Mouse (Mus musculus) bone marrow macrophage, adult 2 months (primary cell): ENCODE measurements around the gene Slc31a2. TPM values are rescaled to one million over a fixed set of nuclear protein-coding genes. Genes with fewer than 3 reads are reported as not detected.
A peak's percentile ranks its signal among the peaks of the same experiment; 100 is the strongest.

ENCODE experiments used
- H3K27ac ChIP-seq: 2 replicates; pipeline ENCODE4 v1.5.1; 2012; ENCODE audit warnings: low read depth, low read length; ENCODE audit not compliant: insufficient read depth
- H3K4me1 ChIP-seq: 2 replicates; pipeline ENCODE4 v1.6.1; 2012; ENCODE audit warnings: low read length; ENCODE audit not compliant: control insufficient read depth, insufficient read depth
- H3K4me3 ChIP-seq: 2 replicates; pipeline ENCODE4 v1.5.1; 2012; ENCODE audit warnings: mild to moderate bottlenecking, low read length, moderate library complexity; ENCODE audit not compliant: insufficient read depth
- CTCF ChIP-seq: IDR thresholded peaks from 2 replicates; pipeline ENCODE4 v1.5.1; 2012; ENCODE audit warnings: low read depth, mild to moderate bottlenecking, low read length, moderate library complexity
- POLR2A ChIP-seq: IDR thresholded peaks from 2 replicates; pipeline ENCODE4 v1.6.1; 2012; ENCODE audit warnings: mild to moderate bottlenecking, low read depth, low read length, borderline replicate concordance
- polyA plus RNA-seq: library from polyadenylated mRNA; stranded (reverse); fragments of >200 nt; gene quantifications from 2 replicates; pipeline ENCODE4 v1.2.4, GENCODE M21; 2012; ENCODE audit not compliant: missing spikeins, insufficient read depth, insufficient read length

The Slc31a2 gene
- polyA plus RNA-seq, 1 experiment: 73.7 TPM

DNA sequence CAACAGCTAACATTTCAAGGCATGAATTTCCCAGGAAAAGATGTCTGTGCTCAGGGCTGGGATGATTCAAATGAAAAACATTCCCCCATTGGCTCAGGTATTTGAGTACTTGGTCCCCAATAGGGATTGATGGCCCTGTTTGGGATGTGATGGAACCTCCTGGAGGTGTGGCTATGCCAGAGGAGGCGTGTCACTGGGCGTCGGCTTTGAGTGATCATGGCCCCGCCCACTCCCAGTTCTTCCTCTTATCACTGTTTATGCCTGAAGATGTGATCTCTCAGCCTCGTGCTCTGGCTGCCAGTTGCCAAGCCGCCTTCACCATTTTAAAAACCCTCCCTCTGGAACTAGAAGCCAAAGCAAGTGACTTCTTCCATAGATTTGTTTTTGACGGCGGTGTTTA, 7.8 kb upstream of the Slc31a2 start:
- Histone ChIP-seq H3K4me3 (no peak overlapping the region), H3K27ac (no peak overlapping the region), H3K4me1 (no peaks in the 10 kb centered on the region)
- TF ChIP-seq POLR2A (no peak), CTCF (no peak)

- TF ChIP-seq CTCF (no peak), POLR2A (no peak)
- no peaks in the 10 kb centered on the region for H3K4me1 ChIP-seq
- H3K27ac ChIP-seq: no peak overlapping the region
- no peak overlapping the region for H3K4me3 ChIP-seq
Observed at GRCm38 (mm10) chr4:62256931-62257330, 5.4 kb upstream of the Slc31a2 start.

DNA sequence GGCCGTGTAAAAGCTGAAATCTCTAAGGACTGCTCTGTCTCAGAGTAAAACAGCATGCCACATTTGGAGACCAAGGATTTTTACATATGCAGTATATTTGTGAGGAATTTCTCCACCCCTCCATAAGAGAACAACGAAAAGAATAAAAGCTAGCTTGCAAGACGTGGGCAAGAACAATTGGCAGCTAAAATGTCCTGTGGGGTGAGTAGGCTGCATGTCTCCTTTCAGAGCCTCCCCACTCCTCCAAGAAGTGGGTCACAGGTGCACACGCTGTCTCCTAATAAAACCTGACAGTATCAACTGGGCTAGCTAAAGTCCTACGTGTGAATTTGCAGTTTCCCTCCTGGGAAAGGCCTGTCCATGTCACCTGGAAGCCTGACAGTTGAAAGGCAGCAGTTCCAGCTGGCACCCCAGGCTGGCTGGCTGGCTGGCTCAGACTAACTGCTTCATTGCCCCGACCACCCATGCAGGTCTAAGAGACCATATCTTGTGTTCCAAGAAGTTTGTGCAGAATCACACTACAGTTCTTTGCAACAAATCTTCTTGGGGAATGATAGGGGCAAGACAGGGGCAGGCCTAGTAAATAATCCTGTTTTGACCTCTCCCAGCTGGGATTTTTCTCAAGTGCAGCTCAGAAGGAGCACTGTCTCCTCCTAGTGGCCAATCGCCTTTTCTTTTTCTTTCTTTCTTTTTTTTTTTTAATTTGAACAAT, 927 bp downstream of the Slc31a2 start:
- TF ChIP-seq CTCF (no peak), POLR2A (no peak)
- no peak overlapping the region for H3K4me3 ChIP-seq
- no peak overlapping the region for H3K27ac ChIP-seq
- H3K4me1 ChIP-seq: peaks cover 24% of the 10 kb centered on the region

- Histone ChIP-seq H3K4me3 (peak overlapping the region; percentile 15; the same call in 1 of the 2 replicates), H3K27ac (peak overlapping the region; percentile 92), H3K4me1 (peaks cover 24% of the 10 kb centered on the region)
- TF ChIP-seq POLR2A: 0 out of 2 replicates have a peak, but pooled peaks have one; percentile 50
- TF ChIP-seq CTCF: no peak
Observed at GRCm38 (mm10) chr4:62265154-62265836, 2.9 kb downstream of the Slc31a2 start.

DNA sequence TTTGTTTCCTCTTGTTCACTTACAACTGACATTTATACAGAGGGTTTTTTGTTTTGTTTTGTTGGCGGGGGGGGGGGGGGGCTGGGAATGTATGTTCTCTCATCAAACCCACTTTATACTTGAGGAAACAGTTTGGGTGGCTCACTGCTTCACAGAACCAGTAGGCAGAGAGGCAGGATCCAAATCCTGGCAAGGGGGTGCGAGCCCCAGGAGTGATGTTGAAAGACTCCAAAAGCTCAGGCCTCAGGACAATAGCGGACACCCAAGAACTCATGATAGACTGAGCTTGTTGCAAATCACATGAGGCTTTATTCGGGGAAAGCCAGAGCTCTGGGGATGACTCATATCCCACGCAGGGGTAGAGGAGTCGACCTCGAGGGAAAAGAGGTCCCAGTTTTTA, 3.7 kb downstream of the Slc31a2 start:
- Histone ChIP-seq H3K27ac (peak overlapping the region; percentile 92), H3K4me3 (peak overlapping the region; percentile 23; the same call in 1 of the 2 replicates), H3K4me1 (peaks cover 24% of the 10 kb centered on the region)

DNA sequence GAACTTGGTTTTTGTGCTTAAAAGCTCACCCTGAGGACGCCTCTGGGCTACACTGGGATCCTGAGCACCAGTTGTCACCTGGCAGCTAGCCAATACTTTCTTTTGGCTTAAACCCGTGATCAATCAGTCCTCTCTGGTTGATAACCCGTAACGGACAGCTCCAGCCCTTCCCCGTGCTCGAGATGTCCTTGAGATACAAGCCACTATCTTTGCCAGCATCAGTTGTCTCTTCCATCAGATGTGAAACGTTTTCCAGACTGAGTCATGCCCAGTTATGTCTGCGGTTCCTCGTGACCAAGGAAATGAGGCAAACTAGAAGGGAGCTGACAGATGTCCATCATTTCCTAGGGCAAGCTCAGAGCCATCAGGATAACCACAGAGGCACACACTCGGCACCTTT, 4.7 kb downstream of the Slc31a2 start:
- Histone ChIP-seq H3K4me1 (peaks cover 24% of the 10 kb centered on the region), H3K27ac (peak overlapping the region; percentile 68)
- TF ChIP-seq CTCF (no peak), POLR2A (no peak)

GRCm38 (mm10) chr4:62272696-62273095, 10.3 kb downstream of the Slc31a2 start:
- Histone ChIP-seq H3K4me3 (no peak overlapping the region), H3K27ac (no peak overlapping the region), H3K4me1 (peaks cover 15% of the 10 kb centered on the region)
- TF ChIP-seq CTCF (no peak), POLR2A (no peak)

More for the DNA sequence above, 4.7 kb downstream of the Slc31a2 start:
- H3K4me3 ChIP-seq: no peak overlapping the region

GRCm38 (mm10) chr4:62273916-62274315, 11.6 kb downstream of the Slc31a2 start:
- Histone ChIP-seq H3K4me3 (no peak overlapping the region), H3K27ac (no peak overlapping the region), H3K4me1 (peaks cover 15% of the 10 kb centered on the region)
- TF ChIP-seq POLR2A (no peak), CTCF (no peak)

GRCm38 (mm10) chr4:62274841-62275536, 12.6 kb downstream of the Slc31a2 start:
- no peak overlapping the region for H3K27ac ChIP-seq
- no peak overlapping the region for H3K4me3 ChIP-seq
- TF ChIP-seq CTCF (no peak), POLR2A (no peak)
- H3K4me1 ChIP-seq: peaks cover 23% of the 10 kb centered on the region

DNA sequence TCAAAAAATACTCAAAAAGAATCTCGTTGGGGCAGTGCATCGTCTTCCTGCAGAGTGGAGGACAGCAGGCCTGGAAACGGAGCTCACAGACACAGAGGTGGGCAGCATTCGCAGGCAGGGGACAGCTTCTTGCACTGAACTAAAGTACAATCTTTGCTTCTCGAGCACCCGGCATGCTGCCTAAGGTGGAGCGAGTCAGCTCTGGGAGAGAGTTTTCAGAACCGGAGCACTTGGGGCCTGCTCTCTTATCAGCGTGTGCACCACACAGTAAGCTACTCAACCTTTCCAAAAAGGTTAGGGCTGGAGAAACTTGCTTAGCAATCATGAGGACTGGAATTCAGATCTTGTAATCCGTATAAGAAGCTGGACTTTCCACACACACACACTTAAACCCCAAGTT, 14.3 kb downstream of the Slc31a2 start:
- peaks cover 39% of the 10 kb centered on the region for H3K4me1 ChIP-seq
- H3K4me3 ChIP-seq: no peak overlapping the region
- no peak overlapping the region for H3K27ac ChIP-seq
- TF ChIP-seq POLR2A (no peak), CTCF (no peak)
